In genomic region chrX:52455074-52455588, GRCm38 (mm10) we compare ENCODE assay signal across 19 mouse cellular contexts.
DNase-seq lines count a peak whose midpoint lies in the region; ATAC-seq and TF ChIP-seq lines count a peak whose summit lies in the region.
"Had no signal": no experiment of that assay in that cellular context is flagged by ENCODE, and none has a peak within 500 bp of the region (broad histone marks: within the 10 kb centered on the region; RNA-seq: fewer than 3 reads in every experiment).

No protein-coding gene starts in this region.

- no peak for TF ChIP-seq CTCF in gastrocnemius, adult 2 months (IDR thresholded peaks at IDR 0.05)
- TF ChIP-seq CTCF in heart, postnatal 0 days (IDR thresholded peaks at IDR 0.05; ENCODE audit: low read depth), result no peak

- no peaks in the 10 kb centered on the region for H3K27me3 ChIP-seq in heart, postnatal 0 days (ENCODE audit: control insufficient read depth, insufficient read depth, low read length)
- H3K27me3 ChIP-seq in lung, embryonic 15.5 days, result no peaks in the 10 kb centered on the region
- no peaks in the 10 kb centered on the region for H3K27me3 ChIP-seq in limb, embryonic 15.5 days
- H3K27me3 ChIP-seq: forebrain, embryonic 13.5 days; hindbrain, embryonic 12.5 days had no signal

- H3K27ac ChIP-seq in gastrocnemius, adult 2 months, result peak overlapping the region; percentile 67
- peak overlapping the region; percentile 69 for H3K27ac ChIP-seq in heart, postnatal 0 days (ENCODE audit: low read depth)
- peak overlapping the region; percentile 3; the same call in 1 of the 2 replicates for H3K27ac ChIP-seq in lung, embryonic 15.5 days
- peak overlapping the region; percentile 77 for H3K27ac ChIP-seq in limb, embryonic 15.5 days
- H3K27ac ChIP-seq: forebrain, embryonic 13.5 days; hindbrain, embryonic 12.5 days had no signal

- no peak for TF ChIP-seq EP300 in heart, postnatal 0 days (IDR thresholded peaks at IDR 0.05; ENCODE audit: low read depth)

- 27% methylated on average over 5 of the region's 5 CpGs for WGBS in heart, postnatal 0 days
- 24% methylated on average over 5 of the region's 5 CpGs for WGBS in lung, embryonic 15.5 days
- WGBS in limb, embryonic 15.5 days, result 31% methylated on average over 5 of the region's 5 CpGs

- peak; percentile 22 for DNase-seq in gastrocnemius, adult 2 months
- no peak for DNase-seq in gastrocnemius, postnatal 14 days
- DNase-seq in heart, postnatal 0 days (ENCODE audit: low spot score), result no peak
- DNase-seq in heart, postnatal 25 days (ENCODE audit: low spot score), result no peak
- no peak for DNase-seq in lung, postnatal 25 days (ENCODE audit: low spot score)
- DNase-seq in adrenal gland, adult 18-20 months (ENCODE audit: low spot score in 2 of 2), result no peak
- DNase-seq: adrenal gland, postnatal 14 days; cerebellum, adult 18-20 months; gastrocnemius, postnatal 36 days; kidney, adult 11 months; kidney, postnatal 36 days; layer of hippocampus, adult 9-11 months; lung, adult 2 months; right cerebral cortex, adult 18-20 months had no signal

- no peaks in the 10 kb centered on the region for H3K9me3 ChIP-seq in heart, postnatal 0 days (replicated peaks; ENCODE audit: control insufficient read depth, low read length)
- no peaks in the 10 kb centered on the region for H3K9me3 ChIP-seq in lung, embryonic 15.5 days
- no peaks in the 10 kb centered on the region for H3K9me3 ChIP-seq in limb, embryonic 15.5 days
- H3K9me3 ChIP-seq: forebrain, embryonic 13.5 days; hindbrain, embryonic 12.5 days had no signal

- intact Hi-C loops in gastrocnemius, adult 2 months (cut with DNase I), result loop anchor here (10.0 kb wide), 2 partner anchors 240 to 480 kb away; no protein-coding TSS in a partner anchor
- intact Hi-C loops in gastrocnemius, postnatal 14 days (cut with DNase I; ENCODE audit: low total_unique reads), result no loop called here
- intact Hi-C loops in heart, postnatal 25 days (cut with DNase I), result no loop called here

- H3K4me3 ChIP-seq in gastrocnemius, adult 2 months, result no peak overlapping the region
- no peak overlapping the region for H3K4me3 ChIP-seq in heart, postnatal 0 days (ENCODE audit: low read depth, low read length)
- H3K4me3 ChIP-seq in lung, embryonic 15.5 days, result no peak overlapping the region
- H3K4me3 ChIP-seq in limb, embryonic 15.5 days, result no peak overlapping the region
- H3K4me3 ChIP-seq: forebrain, embryonic 13.5 days; hindbrain, embryonic 12.5 days had no signal

- H3K4me2 ChIP-seq in heart, postnatal 0 days (ENCODE audit: low read depth, low read length), result no peak overlapping the region
- no peak overlapping the region for H3K4me2 ChIP-seq in lung, embryonic 15.5 days
- no peak overlapping the region for H3K4me2 ChIP-seq in limb, embryonic 15.5 days
- H3K4me2 ChIP-seq: forebrain, embryonic 13.5 days; hindbrain, embryonic 12.5 days; liver, embryonic 11.5 days had no signal

- H3K4me1 ChIP-seq in heart, postnatal 0 days (ENCODE audit: control insufficient read depth, insufficient read depth), result no peaks in the 10 kb centered on the region
- peaks cover 10% of the 10 kb centered on the region for H3K4me1 ChIP-seq in lung, embryonic 15.5 days
- H3K4me1 ChIP-seq in limb, embryonic 15.5 days, result 0 out of 2 replicates have a peak, but pooled peaks cover 6% of the 10 kb centered on the region
- H3K4me1 ChIP-seq: forebrain, embryonic 13.5 days; hindbrain, embryonic 12.5 days had no signal

- H3K9ac ChIP-seq in heart, postnatal 0 days (replicated peaks; ENCODE audit: low read depth, low read length), result no peak overlapping the region
- no peak overlapping the region for H3K9ac ChIP-seq in lung, embryonic 15.5 days
- no peak overlapping the region for H3K9ac ChIP-seq in limb, embryonic 15.5 days
- H3K9ac ChIP-seq: forebrain, embryonic 13.5 days; hindbrain, embryonic 12.5 days had no signal

- peak; percentile 44; the same call in 1 of the 2 replicates for ATAC-seq in heart, postnatal 0 days (ENCODE audit: insufficient read depth, low read depth)
- ATAC-seq in lung, embryonic 15.5 days (ENCODE audit: borderline replicate concordance, extremely low read depth, low FRiP score, low TSS enrichment), result no peak
- ATAC-seq in limb, embryonic 15.5 days (ENCODE audit: insufficient number of reproducible peaks, low FRiP score, low TSS enrichment, low read depth), result no peak
- ATAC-seq: forebrain, embryonic 13.5 days had no signal

- H3K36me3 ChIP-seq in heart, postnatal 0 days (replicated peaks; ENCODE audit: control insufficient read depth, insufficient read depth, low read length), result no peaks in the 10 kb centered on the region
- no peaks in the 10 kb centered on the region for H3K36me3 ChIP-seq in lung, embryonic 15.5 days
- no peaks in the 10 kb centered on the region for H3K36me3 ChIP-seq in limb, embryonic 15.5 days
- H3K36me3 ChIP-seq: hindbrain, embryonic 12.5 days had no signal

Comparison
In these comparisons a context has a peak if more than half of its experiments do, and no peak if none do; other contexts are left out.
1. H3K27ac ChIP-seq: peak in every context shown above with its lines; median percentile 77 in limb, embryonic 15.5 days; 69 in heart, postnatal 0 days; 67 in gastrocnemius, adult 2 months; 3 in lung, embryonic 15.5 days.